Mouse (Mus musculus) megakaryocyte, embryonic 14.5 days (primary cell): ENCODE measurements around the gene Gm49673.
"Not testable (repeated sequence)": the region's sequence is repeated elsewhere in the genome, so short reads cannot be mapped to it uniquely, and the experiment has no call there.

Source experiments
- FLI1 ChIP-seq: IDR thresholded peaks from 2 replicates; pipeline ENCODE4 v1.6.1; 2012; ENCODE audit warnings: low read length, inconsistent platforms, mixed read lengths
- GATA1 ChIP-seq: IDR thresholded peaks from 3 replicates; pipeline ENCODE4 v1.6.1; 2012; ENCODE audit warnings: mixed read lengths, low read length, inconsistent platforms, borderline replicate concordance

DNA sequence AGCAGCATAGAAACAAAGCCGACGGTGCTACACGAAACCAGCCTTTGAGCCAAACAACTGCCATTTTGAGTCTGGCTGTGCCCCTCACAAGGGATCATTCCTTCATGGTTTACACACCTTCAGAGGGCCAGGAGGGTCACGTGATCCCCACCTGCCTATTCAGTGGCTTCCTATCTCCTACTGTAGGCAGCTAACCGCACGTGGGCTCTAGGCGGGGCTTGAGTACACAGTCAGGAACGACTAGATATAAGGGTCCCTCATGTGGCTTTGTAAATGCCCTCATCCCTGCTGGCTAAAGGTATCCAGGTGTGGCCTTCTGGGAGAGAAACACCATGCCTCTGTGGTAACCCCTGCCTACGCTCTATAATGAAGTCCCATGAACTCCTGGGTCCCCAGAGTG lies 18.0 kb downstream of the Gm49673 start:
- not testable (repeated sequence) for TF ChIP-seq GATA1, FLI1
